Mouse (Mus musculus): ENCODE data around the gene Gcc1. TPM values are rescaled to one million over a fixed set of nuclear protein-coding genes. Genes with fewer than 3 reads are reported as not detected.

Gcc1 gene
- polyA plus RNA-seq (2015; fragmentation: Nextera tagmentation; extraction: Ambion mirVana), result 3.6 and 4.1 TPM in 2 replicates

DNA sequence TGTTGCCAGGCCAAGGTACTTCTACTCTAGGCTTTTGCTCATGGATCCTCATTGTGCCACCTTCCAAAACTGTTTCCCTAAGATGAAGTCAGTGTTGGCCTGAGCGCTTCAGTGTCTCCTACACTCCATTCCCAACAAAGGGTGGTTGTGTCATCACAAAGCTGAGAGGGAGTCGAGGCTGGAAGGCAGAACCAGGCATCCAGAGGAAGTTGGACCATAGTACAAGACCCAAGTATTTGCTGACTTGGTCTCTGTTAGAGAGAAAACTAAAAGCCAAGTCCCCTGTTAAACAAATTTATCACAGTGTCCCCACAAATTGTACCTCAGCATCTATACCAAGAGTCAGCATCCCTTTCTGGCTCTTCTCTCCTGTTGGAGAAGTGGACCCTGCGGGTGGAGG is at the start of gene Gcc1:
TSS of gene Gcc1 (minus strand) at position 101 of the 400 bp plus-strand sequence.

DNA sequence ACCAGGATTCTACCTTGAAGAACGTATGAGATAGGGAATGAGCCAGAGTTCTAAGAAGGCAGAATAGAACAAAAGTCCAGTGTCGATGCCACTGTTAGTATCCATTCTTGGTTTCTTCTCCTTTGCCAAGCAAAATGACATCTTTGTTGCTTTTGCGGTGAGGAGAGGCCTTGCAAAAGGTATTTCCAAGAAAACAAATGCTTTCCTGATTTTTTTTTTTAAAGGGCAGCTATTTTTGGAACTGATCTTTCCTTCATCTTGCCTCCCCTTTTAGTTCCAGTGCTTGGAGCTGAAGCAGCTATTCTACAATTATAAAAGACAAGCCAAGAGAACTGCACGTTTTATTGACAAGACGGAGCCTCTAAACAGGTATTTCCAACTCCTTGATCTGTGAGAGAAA is 46.6 kb upstream of the Gcc1 start, which contains the start of gene Snd1:
TSS of gene Snd1 (plus strand) at position 301 of the 400 bp plus-strand sequence.

DNA sequence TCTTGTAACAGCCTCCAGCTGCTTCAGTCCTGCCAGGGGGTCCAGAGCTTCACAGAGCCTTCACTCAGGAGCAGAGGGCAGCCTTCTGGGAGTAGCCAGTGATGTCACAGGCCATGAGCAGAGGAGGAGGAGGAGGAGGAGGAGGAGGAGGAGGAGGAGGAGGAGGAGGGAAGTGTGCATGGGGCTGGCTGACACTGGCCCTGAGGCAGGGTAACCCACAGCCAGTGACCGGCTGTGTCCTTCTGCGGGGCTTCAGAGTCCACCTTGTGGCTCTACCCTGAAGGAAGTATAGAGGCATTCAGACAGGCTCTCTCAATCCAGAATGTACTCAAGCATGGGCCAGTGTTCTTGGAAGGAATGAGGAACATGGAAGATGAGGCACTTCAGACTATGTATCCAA is 21.1 kb upstream of the Gcc1 start, which contains the start of gene Pax4:
TSS of gene Pax4 (minus strand) at position 101 of the 400 bp plus-strand sequence.

DNA sequence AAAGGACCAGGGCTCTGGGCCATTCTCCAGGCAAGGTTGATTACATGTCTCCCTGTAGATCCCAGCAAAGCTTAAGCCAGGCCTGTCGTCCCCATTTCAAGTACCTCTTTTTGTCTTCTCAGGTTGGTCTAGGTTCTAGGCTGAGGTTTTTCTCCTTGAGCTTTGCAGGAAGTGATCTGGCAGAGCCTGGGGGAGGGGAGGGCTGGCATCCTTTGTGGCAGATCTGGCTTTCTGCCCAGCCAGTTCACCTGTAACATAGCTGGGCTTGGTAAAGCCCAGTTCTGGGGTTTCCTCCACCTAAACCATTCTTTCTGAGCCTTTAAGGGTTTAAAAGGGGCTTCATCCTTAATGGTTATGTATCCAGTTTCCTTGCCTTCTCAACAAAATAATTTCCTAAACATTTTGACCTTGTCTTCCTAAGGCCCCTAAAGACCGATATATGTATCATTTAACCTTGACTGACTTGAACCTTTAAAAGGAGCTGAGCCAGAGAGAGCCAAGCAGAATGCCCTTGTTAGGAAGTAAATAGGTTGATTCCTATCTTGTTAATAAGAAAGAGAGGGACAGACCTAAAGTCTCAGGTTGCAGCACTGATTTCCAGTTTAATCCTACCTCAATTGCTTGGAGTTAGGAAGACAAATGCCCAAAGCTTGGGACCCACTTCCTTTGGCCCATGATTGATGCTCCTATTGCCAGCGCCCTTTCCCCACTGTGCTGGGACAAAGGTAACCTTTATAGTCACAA is 922 bp downstream of the Gcc1 start, which contains the start of gene Fscn3:
TSS of gene Fscn3 (plus strand) at position 694 of the 744 bp plus-strand sequence.

DNA sequence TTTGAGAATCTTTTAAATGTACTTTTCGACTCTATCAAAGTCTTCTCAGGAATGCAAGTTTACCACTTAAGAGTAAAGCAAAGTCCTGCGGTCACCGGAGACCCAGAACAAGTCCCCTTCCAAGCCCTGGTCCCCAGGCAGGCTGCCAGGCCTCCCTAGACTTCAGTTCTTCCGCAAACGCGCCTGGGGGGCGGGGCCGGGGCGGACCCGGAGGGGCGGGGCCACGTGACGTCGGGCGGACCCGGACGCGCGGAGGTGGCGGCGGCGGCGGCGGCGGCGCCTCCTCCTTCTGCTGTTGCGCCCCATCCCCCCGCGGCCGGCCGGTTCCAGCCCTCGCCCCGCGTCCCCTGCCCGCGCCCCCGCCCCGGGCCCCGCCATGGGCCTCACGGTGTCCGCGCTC is 4.9 kb downstream of the Gcc1 start, which contains the start of gene Arf5:
TSS of gene Arf5 (plus strand) at position 248 of the 400 bp plus-strand sequence.

DNA sequence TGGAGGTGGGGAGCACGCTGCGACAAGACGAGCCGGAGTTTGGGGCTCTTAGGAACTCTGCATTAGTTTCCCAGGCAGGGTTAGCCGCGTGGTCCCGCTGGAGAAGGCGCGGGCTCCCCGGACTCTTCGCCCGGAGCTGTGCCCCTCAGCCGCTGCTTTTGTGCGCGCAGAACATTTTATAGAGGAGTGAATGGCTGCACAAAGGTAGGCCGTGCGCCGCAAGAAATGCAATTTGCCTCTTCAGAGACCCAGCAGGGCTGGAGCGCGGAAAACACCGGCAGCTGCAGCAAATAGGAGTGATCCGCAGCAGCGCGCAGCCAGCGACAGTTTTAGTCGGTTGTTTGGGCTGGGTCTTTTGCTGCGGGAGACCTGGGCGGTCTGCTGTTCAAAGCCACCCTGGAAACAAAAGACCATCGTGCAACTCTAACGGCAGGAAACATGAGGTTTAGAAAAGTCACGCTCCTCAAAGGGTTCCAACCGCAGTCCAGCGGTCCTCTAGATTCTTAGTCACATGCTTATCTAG is 30.4 kb downstream of the Gcc1 start, which contains the start of gene Zfp800:
TSS of gene Zfp800 (minus strand) at position 325 of the 523 bp plus-strand sequence.

Other genes with a start within 250 kb of the Gcc1 start
- 37.2 and 39.0 TPM in 2 replicates for gene Zfp800, start 30.4 kb downstream of the Gcc1 start, polyA plus RNA-seq (2015; fragmentation: Nextera tagmentation; extraction: Ambion mirVana)
- 537 and 592 TPM in 2 replicates for gene Arf5, start 4.8 kb downstream of the Gcc1 start, polyA plus RNA-seq (2015; fragmentation: Nextera tagmentation; extraction: Ambion mirVana)
- 0.12 and 0.13 TPM in 2 replicates for gene Fscn3, start 601 bp downstream of the Gcc1 start, polyA plus RNA-seq (2015; fragmentation: Nextera tagmentation; extraction: Ambion mirVana)
- gene Pax4, start 21.0 kb upstream of the Gcc1 start, polyA plus RNA-seq (2015; fragmentation: Nextera tagmentation; extraction: Ambion mirVana), result not detected in 2 replicates
- 34.1 and 36.4 TPM in 2 replicates for gene Snd1, start 46.7 kb upstream of the Gcc1 start, polyA plus RNA-seq (2015; fragmentation: Nextera tagmentation; extraction: Ambion mirVana)

Data from spleen, postnatal 0 days (tissue).